Mouse (Mus musculus): ENCODE results near the gene Slc25a47. TPM values are rescaled to one million over a fixed set of nuclear protein-coding genes. Genes with fewer than 3 reads are reported as not detected.

Slc25a47 gene
- polyA plus RNA-seq, 1 experiment from 2014 or later: 9.5 TPM

GRCm38 (mm10) chr12:108892989-108893714, 57.3 kb downstream of the Slc25a47 start, which contains the start of gene Wdr25:
Wdr25 (plus strand) TSS chr12:108893631.
- Histone ChIP-seq H3K36me3 (ENCODE audit: control insufficient read depth, insufficient read depth, low read length) (no peaks in the 10 kb centered on the region; the same call in 1 of the 2 replicates), H3K4me2 (ENCODE audit: low read depth, low read length) (peak within 1 kb of the TSS; percentile 95), H3K4me1 (replicated peaks; ENCODE audit: control insufficient read depth, insufficient read depth, low read length) (peaks cover 16% of the 10 kb centered on the region), H3K27me3 (ENCODE audit: control insufficient read depth, insufficient read depth, low read depth, low read length) (no peaks in the 10 kb centered on the region), H3K4me3 (ENCODE audit: low read length) (peak within 1 kb of the TSS; percentile 64), H3K27ac (ENCODE audit: low read length) (0 out of 2 replicates have a peak within 1 kb of the TSS, but pooled peaks have one; percentile 8), H3K9ac (ENCODE audit: low read length) (peak within 1 kb of the TSS; percentile 84), H3K9me3 (ENCODE audit: control insufficient read depth, low read length) (no peaks in the 10 kb centered on the region)
- 16% methylated on average over 12 of the region's 12 CpGs for WGBS
- no peak for ATAC-seq (ENCODE audit: low read depth)

- H3K9me3 ChIP-seq (ENCODE audit: control insufficient read depth, low read length): no peaks in the 10 kb centered on the region
- H3K27me3 ChIP-seq (ENCODE audit: control insufficient read depth, insufficient read depth, low read depth, low read length): no peaks in the 10 kb centered on the region
- ATAC-seq (ENCODE audit: low read depth): peak; percentile 100
- H3K36me3 ChIP-seq (ENCODE audit: control insufficient read depth, insufficient read depth, low read length): no peaks in the 10 kb centered on the region; the same call in 1 of the 2 replicates
- H3K4me3 ChIP-seq (ENCODE audit: low read length): peak within 1 kb of the TSS; percentile 64
- under 1% methylated on average over 56 of the region's 58 CpGs for WGBS
- 0 out of 2 replicates have a peak within 1 kb of the TSS, but pooled peaks have one; percentile 8 for H3K27ac ChIP-seq (ENCODE audit: low read length)
- peak within 1 kb of the TSS; percentile 84 for H3K9ac ChIP-seq (ENCODE audit: low read length)
- peak within 1 kb of the TSS; percentile 95 for H3K4me2 ChIP-seq (ENCODE audit: low read depth, low read length)
- H3K4me1 ChIP-seq (replicated peaks; ENCODE audit: control insufficient read depth, insufficient read depth, low read length): peaks cover 16% of the 10 kb centered on the region
These were observed 58.0 kb downstream of the Slc25a47 start, which contains the start of gene Wars for GRCm38 (mm10) chr12:108893715-108894431. Wars (minus strand) TSS chr12:108894174.

- peak overlapping the region; percentile 84 for H3K9ac ChIP-seq (ENCODE audit: low read length)
- no peaks in the 10 kb centered on the region for H3K27me3 ChIP-seq (ENCODE audit: control insufficient read depth, insufficient read depth, low read depth, low read length)
- H3K4me1 ChIP-seq (replicated peaks; ENCODE audit: control insufficient read depth, insufficient read depth, low read length): peaks cover 16% of the 10 kb centered on the region
- 2% methylated on average over 7 of the region's 7 CpGs for WGBS
- H3K4me2 ChIP-seq (ENCODE audit: low read depth, low read length): peak overlapping the region; percentile 82
- 0 out of 2 replicates have a peak overlapping the region, but pooled peaks have one; percentile 8 for H3K27ac ChIP-seq (ENCODE audit: low read length)
- ATAC-seq (ENCODE audit: low read depth): peak; percentile 11
- no peaks in the 10 kb centered on the region for H3K9me3 ChIP-seq (ENCODE audit: control insufficient read depth, low read length)
- H3K4me3 ChIP-seq (ENCODE audit: low read length): peak overlapping the region; percentile 64
- no peaks in the 10 kb centered on the region; the same call in 1 of the 2 replicates for H3K36me3 ChIP-seq (ENCODE audit: control insufficient read depth, insufficient read depth, low read length)
These were observed 58.6 kb downstream of the Slc25a47 start for GRCm38 (mm10) chr12:108894432-108894816.

- H3K27ac ChIP-seq (ENCODE audit: low read length): no peak overlapping the region
- H3K9me3 ChIP-seq (ENCODE audit: control insufficient read depth, low read length): no peaks in the 10 kb centered on the region
- no peak overlapping the region for H3K9ac ChIP-seq (ENCODE audit: low read length)
- H3K4me3 ChIP-seq (ENCODE audit: low read length): no peak overlapping the region
- H3K36me3 ChIP-seq (ENCODE audit: control insufficient read depth, insufficient read depth, low read length): no peaks in the 10 kb centered on the region
- ATAC-seq (ENCODE audit: low read depth): no peak
- no peak overlapping the region for H3K4me2 ChIP-seq (ENCODE audit: low read depth, low read length)
- WGBS: 70% methylated on average over 3 of the region's 3 CpGs
- no peaks in the 10 kb centered on the region for H3K27me3 ChIP-seq (ENCODE audit: control insufficient read depth, insufficient read depth, low read depth, low read length)
- peaks cover 16% of the 10 kb centered on the region for H3K4me1 ChIP-seq (replicated peaks; ENCODE audit: control insufficient read depth, insufficient read depth, low read length)
These were observed 60.2 kb downstream of the Slc25a47 start for GRCm38 (mm10) chr12:108896006-108896405.

GRCm38 (mm10) chr12:108901346-108901745, 65.5 kb downstream of the Slc25a47 start:
- peaks cover 11% of the 10 kb centered on the region for H3K4me1 ChIP-seq (replicated peaks; ENCODE audit: control insufficient read depth, insufficient read depth, low read length)
- peak; percentile 72 for ATAC-seq (ENCODE audit: low read depth)
- H3K4me2 ChIP-seq (ENCODE audit: low read depth, low read length): no peak overlapping the region
- no peak overlapping the region for H3K9ac ChIP-seq (ENCODE audit: low read length)
- no peak overlapping the region for H3K4me3 ChIP-seq (ENCODE audit: low read length)
- H3K9me3 ChIP-seq (ENCODE audit: control insufficient read depth, low read length): no peaks in the 10 kb centered on the region
- H3K36me3 ChIP-seq (ENCODE audit: control insufficient read depth, insufficient read depth, low read length): no peaks in the 10 kb centered on the region
- 25% methylated on average over 5 of the region's 5 CpGs for WGBS
- H3K27me3 ChIP-seq (ENCODE audit: control insufficient read depth, insufficient read depth, low read depth, low read length): no peaks in the 10 kb centered on the region
- H3K27ac ChIP-seq (ENCODE audit: low read length): no peak overlapping the region

- no peak for ATAC-seq (ENCODE audit: low read depth)
- Histone ChIP-seq H3K4me3 (ENCODE audit: low read length) (no peak overlapping the region), H3K36me3 (ENCODE audit: control insufficient read depth, insufficient read depth, low read length) (no peaks in the 10 kb centered on the region), H3K9ac (ENCODE audit: low read length) (no peak overlapping the region), H3K9me3 (ENCODE audit: control insufficient read depth, low read length) (no peaks in the 10 kb centered on the region), H3K4me2 (ENCODE audit: low read depth, low read length) (no peak overlapping the region), H3K27ac (ENCODE audit: low read length) (no peak overlapping the region), H3K27me3 (ENCODE audit: control insufficient read depth, insufficient read depth, low read depth, low read length) (no peaks in the 10 kb centered on the region), H3K4me1 (replicated peaks; ENCODE audit: control insufficient read depth, insufficient read depth, low read length) (peaks cover 13% of the 10 kb centered on the region)
- WGBS: 17% methylated on average over 8 of the region's 8 CpGs
These were observed 67.1 kb downstream of the Slc25a47 start for GRCm38 (mm10) chr12:108902940-108903339.

GRCm38 (mm10) chr12:108903600-108904275, 67.9 kb downstream of the Slc25a47 start:
- H3K27ac ChIP-seq (ENCODE audit: low read length): no peak overlapping the region
- H3K4me1 ChIP-seq (replicated peaks; ENCODE audit: control insufficient read depth, insufficient read depth, low read length): peaks cover 13% of the 10 kb centered on the region
- H3K27me3 ChIP-seq (ENCODE audit: control insufficient read depth, insufficient read depth, low read depth, low read length): no peaks in the 10 kb centered on the region
- 64% methylated on average over 8 of the region's 8 CpGs for WGBS
- ATAC-seq (ENCODE audit: low read depth): no peak
- H3K9me3 ChIP-seq (ENCODE audit: control insufficient read depth, low read length): no peaks in the 10 kb centered on the region
- H3K4me2 ChIP-seq (ENCODE audit: low read depth, low read length): no peak overlapping the region
- H3K36me3 ChIP-seq (ENCODE audit: control insufficient read depth, insufficient read depth, low read length): no peaks in the 10 kb centered on the region
- no peak overlapping the region for H3K9ac ChIP-seq (ENCODE audit: low read length)
- H3K4me3 ChIP-seq (ENCODE audit: low read length): no peak overlapping the region

- 39% methylated on average over 8 of the region's 8 CpGs for WGBS
- Histone ChIP-seq H3K27ac (ENCODE audit: low read length) (no peak overlapping the region), H3K36me3 (ENCODE audit: control insufficient read depth, insufficient read depth, low read length) (no peaks in the 10 kb centered on the region), H3K27me3 (ENCODE audit: control insufficient read depth, insufficient read depth, low read depth, low read length) (no peaks in the 10 kb centered on the region), H3K4me1 (replicated peaks; ENCODE audit: control insufficient read depth, insufficient read depth, low read length) (peaks cover 13% of the 10 kb centered on the region), H3K4me2 (ENCODE audit: low read depth, low read length) (no peak overlapping the region), H3K9ac (ENCODE audit: low read length) (no peak overlapping the region), H3K9me3 (ENCODE audit: control insufficient read depth, low read length) (no peaks in the 10 kb centered on the region), H3K4me3 (ENCODE audit: low read length) (no peak overlapping the region)
- ATAC-seq (ENCODE audit: low read depth): no peak
These were observed 68.4 kb downstream of the Slc25a47 start for GRCm38 (mm10) chr12:108904276-108904653.

All from lung, embryonic 16.5 days (tissue).